Comparison of ENCODE assay signal across 8 mouse cellular contexts in genomic region chr17:8936603-8937002, GRCm38 (mm10). TPM values are rescaled to one million over a fixed set of nuclear protein-coding genes. Genes with fewer than 3 reads are reported as not detected.
DNase-seq lines count a peak whose midpoint lies in the region; ATAC-seq and TF ChIP-seq lines count a peak whose summit lies in the region.

No protein-coding gene starts in this region.

- H3K9ac ChIP-seq in hindbrain, embryonic 11.5 days (ENCODE audit: low read depth, low read length): no peak overlapping the region
- no peak overlapping the region for H3K9ac ChIP-seq in hindbrain, embryonic 13.5 days

- TF ChIP-seq POLR2A in thymus, adult 2 months (IDR thresholded peaks at IDR 0.05; ENCODE audit: control insufficient read depth, extremely low read depth, insufficient read depth, low read length, poor library complexity): no peak

- H3K4me3 ChIP-seq in hindbrain, embryonic 11.5 days (ENCODE audit: low read depth, low read length): no peak overlapping the region
- no peak overlapping the region for H3K4me3 ChIP-seq in hindbrain, embryonic 13.5 days
- no peak overlapping the region for H3K4me3 ChIP-seq in thymus, adult 2 months (ENCODE audit: control insufficient read depth, insufficient read depth, low read length)

- no peaks in the 10 kb centered on the region for H3K4me1 ChIP-seq in hindbrain, embryonic 11.5 days (replicated peaks; ENCODE audit: control insufficient read depth, insufficient read depth, low read length)
- 0 out of 2 replicates have a peak, but pooled peaks cover 5% of the 10 kb centered on the region for H3K4me1 ChIP-seq in hindbrain, embryonic 13.5 days (replicated peaks)
- H3K4me1 ChIP-seq in thymus, adult 2 months (replicated peaks; ENCODE audit: control insufficient read depth, insufficient read depth, low read length): peaks cover 17% of the 10 kb centered on the region

- no peak for ATAC-seq in hindbrain, embryonic 11.5 days (ENCODE audit: low FRiP score)
- no peak for ATAC-seq in hindbrain, embryonic 13.5 days (ENCODE audit: low FRiP score)

- no peak for TF ChIP-seq CTCF in thymus, adult 2 months (IDR thresholded peaks at IDR 0.05; ENCODE audit: borderline replicate concordance, control insufficient read depth, extremely low read depth, insufficient read depth, low read length, poor library complexity)

- peak; percentile 69 for DNase-seq in hindbrain, embryonic 11.5 days (ENCODE audit: low spot score)
- DNase-seq in thymus, adult 2 months: peak; percentile 33
- DNase-seq in thymus, adult 18-20 months: no peak
- peak; percentile 66 for DNase-seq in cerebellum, adult 9-10 months
- DNase-seq in layer of hippocampus, postnatal 10 days (ENCODE audit: low spot score in 2 of 2): peak; percentile 45 to 58
- no peak for DNase-seq in urinary bladder, adult 18-20 months (ENCODE audit: low spot score in 2 of 2)
- no peak for DNase-seq in ovary, postnatal 36 days (ENCODE audit: low spot score)

- no peaks in the 10 kb centered on the region for H3K27me3 ChIP-seq in hindbrain, embryonic 11.5 days (ENCODE audit: control insufficient read depth, insufficient read depth, low read length)
- H3K27me3 ChIP-seq in hindbrain, embryonic 13.5 days: no peaks in the 10 kb centered on the region
- no peaks in the 10 kb centered on the region for H3K27me3 ChIP-seq in thymus, adult 2 months (ENCODE audit: control insufficient read depth, insufficient read depth, low read length)

- H3K4me2 ChIP-seq in hindbrain, embryonic 11.5 days (replicated peaks; ENCODE audit: low read depth, low read length): no peak overlapping the region
- no peak overlapping the region for H3K4me2 ChIP-seq in hindbrain, embryonic 13.5 days

- no peaks in the 10 kb centered on the region for H3K9me3 ChIP-seq in hindbrain, embryonic 11.5 days (ENCODE audit: control insufficient read depth, low read length)
- H3K9me3 ChIP-seq in hindbrain, embryonic 13.5 days: no peaks in the 10 kb centered on the region

- no peaks in the 10 kb centered on the region for H3K36me3 ChIP-seq in hindbrain, embryonic 11.5 days (ENCODE audit: control insufficient read depth, insufficient read depth, low read length)
- peaks cover 7% of the 10 kb centered on the region for H3K36me3 ChIP-seq in hindbrain, embryonic 13.5 days
- H3K36me3 ChIP-seq in thymus, adult 2 months (ENCODE audit: control insufficient read depth, insufficient read depth, low read length): no peaks in the 10 kb centered on the region

- no peak overlapping the region for H3K27ac ChIP-seq in hindbrain, embryonic 11.5 days (ENCODE audit: low read depth, low read length)
- H3K27ac ChIP-seq in hindbrain, embryonic 13.5 days: no peak overlapping the region
- H3K27ac ChIP-seq in thymus, adult 2 months (ENCODE audit: control insufficient read depth, insufficient read depth, low read length): no peak overlapping the region

- 7% methylated on average over 4 of the region's 4 CpGs for WGBS in hindbrain, embryonic 11.5 days
- WGBS in hindbrain, embryonic 13.5 days: 3% methylated on average over 4 of the region's 4 CpGs
- WGBS in thymus, adult 2 months: 5% methylated on average over 4 of the region's 4 CpGs

RNA-seq across cellular contexts. Expression of gene 1700010I14Rik, which starts 51.5 kb away (rescaled TPM):
- polyA plus RNA-seq in hindbrain, embryonic 11.5 days (2014; fragmentation: Nextera tagmentation; extraction: Ambion mirVana): 2.5 and 2.7 TPM in 2 replicates
- 2.5 and 3.3 TPM in 2 replicates for polyA plus RNA-seq in hindbrain, embryonic 13.5 days (2015; fragmentation: Nextera tagmentation; extraction: Ambion mirVana)
- polyA plus RNA-seq in thymus, adult 2 months (2012; rRNA removed): 2.2 and 2.4 TPM in 2 replicates
- total RNA-seq in layer of hippocampus, postnatal 10 days (2021): 1 to 10 TPM; 1.7 to 2.3 TPM

Comparison
In these comparisons a context has a peak if more than half of its experiments do, and no peak if none do; other contexts are left out.
1. DNase-seq: peak in hindbrain, embryonic 11.5 days (single experiment), thymus, adult 2 months (single experiment), cerebellum, adult 9-10 months (single experiment) and layer of hippocampus, postnatal 10 days (2 of 2); none in thymus, adult 18-20 months (0 of 2), urinary bladder, adult 18-20 months (0 of 2) and ovary, postnatal 36 days (single experiment).